Mouse (Mus musculus) liver, embryonic 14.5 days (tissue): Measurements from ENCODE around the gene Dok7.

ENCODE experiments used
- CTCF ChIP-seq: IDR thresholded peaks from 2 replicates; pipeline ENCODE4 v1.5.1; 2016; ENCODE audit warnings: antibody characterized with exemption, low read depth, control low read depth
- EP300 ChIP-seq: IDR thresholded peaks from 2 replicates; pipeline ENCODE4 v1.6.1; 2016; ENCODE audit warnings: antibody characterized with exemption, low read depth

DNA sequence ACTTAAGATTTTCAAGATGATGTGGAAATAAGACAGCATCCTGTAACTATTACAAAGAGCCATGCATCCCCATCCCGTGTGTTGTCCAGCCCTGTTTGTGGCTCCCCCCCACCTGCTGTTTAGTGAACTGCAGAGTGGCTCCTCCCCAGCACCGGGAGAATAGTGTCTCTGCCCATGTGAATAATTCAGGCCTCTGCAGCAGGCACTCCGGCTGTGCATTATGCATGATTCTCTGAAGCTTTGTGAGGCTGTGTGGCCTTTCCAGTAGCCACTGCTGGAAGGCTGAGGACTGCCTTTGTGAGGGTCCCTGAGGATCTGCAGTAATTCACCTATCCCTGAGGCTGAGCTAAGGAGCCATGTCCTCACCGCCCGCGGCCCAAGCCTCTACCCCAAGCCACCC, 42.5 kb upstream of the Dok7 start:
- no peak for TF ChIP-seq CTCF
- TF ChIP-seq EP300: no peak
